Mouse (Mus musculus): ENCODE results near the gene Smpd3.

The Smpd3 gene

DNA sequence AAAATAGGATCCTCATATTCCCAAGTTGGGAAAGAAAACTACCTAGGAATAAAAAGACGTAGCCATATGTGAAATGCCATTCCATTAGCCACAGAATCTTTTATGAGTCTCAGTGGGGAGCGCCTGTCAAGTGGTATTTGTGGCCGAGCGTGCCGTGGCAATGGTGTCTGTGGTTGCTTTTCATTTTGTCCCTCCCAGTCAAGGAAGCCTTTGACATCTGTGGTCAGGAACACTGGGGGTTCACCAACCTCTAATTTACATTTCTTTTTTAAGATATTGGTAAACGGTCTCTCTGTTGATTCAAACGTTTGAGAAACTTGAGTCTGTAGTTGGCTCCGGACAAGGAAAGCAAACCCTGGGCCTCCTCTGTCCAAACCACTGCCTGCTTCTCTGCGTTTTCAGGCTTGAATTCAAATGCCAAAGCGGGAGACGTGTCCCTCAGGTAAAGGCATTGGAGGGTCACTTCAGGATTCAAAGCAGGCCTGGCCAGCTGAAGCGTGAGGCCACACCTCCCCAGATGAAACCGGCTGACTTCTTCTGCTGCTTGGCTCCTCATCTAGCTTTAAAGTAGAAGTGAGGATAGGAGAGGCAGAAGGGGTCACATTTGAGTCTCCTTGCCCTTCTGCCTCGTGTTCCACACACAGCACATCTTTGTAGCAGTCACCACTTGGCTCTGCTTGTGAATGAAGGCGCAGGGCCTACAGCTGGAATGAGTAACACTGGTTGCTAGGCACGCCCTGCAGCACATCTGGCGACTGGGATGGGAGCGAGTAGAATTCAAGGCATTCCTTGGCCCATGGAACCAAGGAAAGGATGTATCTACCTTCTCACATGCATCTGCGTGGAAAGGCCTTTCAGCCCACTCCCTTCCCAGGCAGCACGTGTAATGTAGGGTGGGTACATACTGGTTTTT lies 45.0 kb downstream of the Smpd3 start:
- DNase-seq (ENCODE audit: low spot score): no peak

DNA sequence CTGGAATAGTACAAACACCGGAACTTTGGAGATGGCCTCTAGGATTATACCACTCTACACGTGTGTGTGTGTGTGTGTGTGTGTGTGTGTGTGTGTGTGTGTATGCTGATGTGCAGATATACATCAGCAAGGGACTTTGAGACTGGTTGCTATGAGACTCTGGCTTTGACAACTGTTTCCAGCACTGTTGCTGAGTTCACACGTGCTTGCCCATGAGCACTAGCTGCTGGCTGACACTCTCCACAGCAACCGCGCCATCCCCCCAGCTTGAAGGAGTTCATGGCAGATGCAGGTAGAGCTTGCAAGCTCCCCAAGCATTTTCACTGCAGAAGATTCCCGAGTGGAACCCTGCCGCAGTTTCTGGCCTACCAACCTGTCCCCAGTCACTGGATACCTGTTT lies 48.3 kb downstream of the Smpd3 start:
- no peak for DNase-seq (ENCODE audit: low spot score)

DNA sequence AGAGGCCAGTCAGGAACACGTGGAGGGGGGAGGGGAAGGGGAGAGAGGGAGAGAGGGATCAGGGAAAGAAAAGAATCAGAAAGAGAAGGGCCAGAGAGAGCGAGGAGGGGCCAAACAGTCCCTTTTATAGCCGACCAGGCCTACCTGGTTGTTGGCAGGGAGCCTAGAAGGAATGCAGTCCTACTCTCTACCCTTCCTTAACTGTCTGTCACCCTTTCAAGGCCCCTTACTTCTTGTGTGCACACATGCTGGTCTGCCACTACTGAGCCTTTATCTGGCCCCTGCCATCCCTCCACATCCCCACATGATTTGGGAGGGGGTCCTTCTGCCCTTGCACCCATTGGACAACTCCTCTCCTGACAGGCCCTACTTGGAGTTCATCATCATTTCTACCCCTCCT lies 49.1 kb downstream of the Smpd3 start:
- DNase-seq (ENCODE audit: low spot score): no peak

DNA sequence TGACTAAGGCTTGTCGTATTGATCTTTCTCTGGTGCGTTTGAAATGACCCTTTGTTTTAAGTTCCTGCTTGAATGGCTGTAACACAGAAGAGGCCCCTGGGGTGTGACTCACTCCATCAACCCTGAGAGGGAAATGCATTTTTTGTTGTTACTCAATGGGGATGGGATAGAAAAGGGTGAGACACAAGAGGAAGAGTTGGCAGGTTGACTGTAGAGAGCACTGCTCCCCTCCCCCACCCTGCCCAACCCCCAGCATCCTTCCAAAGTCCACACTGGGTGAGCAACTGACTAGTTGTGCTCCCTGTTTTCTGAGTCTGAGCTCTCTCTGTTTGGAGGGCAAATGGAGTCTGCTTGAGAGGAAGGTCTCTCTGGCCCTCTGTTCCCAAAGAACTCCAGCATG lies 50.3 kb downstream of the Smpd3 start:
- DNase-seq (ENCODE audit: low spot score): no peak

DNA sequence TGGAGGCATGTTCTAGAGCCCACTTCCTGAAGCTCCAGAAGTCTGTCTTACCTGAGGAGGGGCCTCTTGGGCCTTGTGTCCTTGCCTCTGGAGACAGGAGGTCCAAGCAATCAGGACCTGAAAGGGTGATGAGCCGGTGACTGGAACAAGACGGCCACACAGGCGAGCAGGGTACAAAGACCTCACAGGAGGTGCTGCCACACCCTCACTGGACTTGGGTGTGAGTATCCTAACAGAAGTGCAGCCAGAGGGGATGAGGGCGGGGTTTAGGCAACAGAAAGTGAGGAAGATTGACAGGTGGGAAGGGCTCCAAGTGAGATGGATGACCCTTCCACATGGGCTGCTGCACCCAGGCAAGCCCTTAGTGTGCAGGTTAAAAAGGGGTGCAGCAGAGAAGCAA lies 56.9 kb downstream of the Smpd3 start:
- DNase-seq (ENCODE audit: low spot score): no peak

DNA sequence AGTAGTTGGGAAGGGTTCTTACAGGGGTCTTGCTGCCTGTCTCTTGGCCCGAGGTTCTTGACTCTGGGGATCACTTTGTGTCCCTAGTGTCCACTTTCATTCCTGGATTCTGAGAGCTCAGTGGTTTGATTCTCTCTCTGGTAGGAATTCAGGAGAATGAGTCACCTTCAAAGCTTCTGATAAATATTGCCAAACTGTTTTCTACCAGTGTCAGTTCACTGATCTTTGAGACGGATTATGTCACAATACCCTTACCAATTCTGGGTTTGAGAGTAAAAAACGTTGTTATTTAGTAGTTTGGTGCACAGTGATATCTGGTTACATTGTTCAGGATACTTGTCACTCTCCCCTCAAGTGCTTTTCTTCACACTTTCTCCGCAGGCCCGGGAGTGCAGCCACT lies 57.6 kb downstream of the Smpd3 start:
- no peak for DNase-seq (ENCODE audit: low spot score)

- no peak for DNase-seq (ENCODE audit: low spot score)
These were observed 59.3 kb downstream of the Smpd3 start for GRCm38 (mm10) chr8:106278367-106279042.

DNA sequence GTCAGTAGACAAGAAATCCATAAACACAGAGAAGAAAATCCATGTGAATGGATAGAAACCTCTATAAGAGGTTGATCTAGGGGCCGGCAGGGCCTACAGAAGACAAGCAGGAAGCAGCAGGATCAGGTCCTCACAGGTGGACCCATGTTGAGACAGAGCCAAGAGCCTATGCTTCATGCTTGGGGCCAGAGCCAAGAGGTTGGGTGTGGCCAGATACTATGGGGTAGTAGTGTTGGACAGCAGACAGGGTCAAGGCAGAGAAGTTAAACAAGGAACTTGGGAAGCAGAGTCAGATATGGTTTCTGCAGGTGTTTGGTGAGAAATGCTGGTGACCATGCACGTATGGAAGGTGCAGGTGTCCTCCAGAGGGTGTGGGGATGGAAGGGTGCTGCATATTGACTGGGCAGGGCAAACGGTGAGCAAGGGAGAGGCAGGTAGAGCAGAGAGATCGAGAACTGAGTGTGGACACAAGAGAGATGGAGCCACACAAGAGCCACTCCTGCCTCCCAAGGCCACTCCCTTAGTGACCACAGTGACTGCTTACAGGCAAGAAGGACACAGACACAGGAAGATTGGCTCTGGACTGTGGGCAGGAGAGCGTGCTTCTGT lies 61.0 kb downstream of the Smpd3 start:
- DNase-seq (ENCODE audit: low spot score): no peak

- no peak for DNase-seq (ENCODE audit: low spot score)
These were observed 64.3 kb downstream of the Smpd3 start for GRCm38 (mm10) chr8:106273468-106273867.

GRCm38 (mm10) chr8:106271378-106271777 lies 66.4 kb downstream of the Smpd3 start:
- no peak for DNase-seq (ENCODE audit: low spot score)

- DNase-seq (ENCODE audit: low spot score): peak; percentile 84
These were observed 67.0 kb downstream of the Smpd3 start for GRCm38 (mm10) chr8:106270804-106271203.

DNA sequence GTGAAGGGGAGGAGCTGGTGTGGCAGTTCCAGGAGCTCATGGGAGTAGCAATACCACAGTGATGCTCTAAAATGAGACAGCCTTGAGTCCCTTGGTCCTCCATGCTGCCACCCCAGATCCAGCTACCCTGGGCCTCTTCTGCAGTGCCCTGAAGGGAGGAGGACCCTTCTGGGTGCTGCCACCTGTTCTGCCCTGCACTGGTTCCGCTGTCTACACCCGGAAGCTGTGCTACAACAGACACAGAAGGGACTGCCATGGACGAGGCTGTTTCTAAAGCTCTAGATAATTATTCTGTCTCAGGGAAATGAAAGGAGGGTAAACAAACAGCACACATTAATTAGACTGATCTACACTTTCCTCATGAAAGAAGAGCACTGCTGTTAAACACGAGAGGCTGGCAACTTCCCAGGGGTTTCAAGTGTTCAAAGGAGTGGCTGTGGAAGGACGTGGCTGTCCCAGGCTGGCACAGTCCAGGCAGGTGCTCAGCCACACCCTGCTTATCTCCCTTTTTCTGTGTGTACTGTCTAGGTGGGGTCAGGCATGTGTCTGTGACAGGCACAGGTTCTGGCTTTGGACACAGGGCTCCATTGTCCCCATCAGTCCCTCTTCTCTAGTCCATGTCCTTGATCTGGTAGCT lies 69.0 kb downstream of the Smpd3 start:
- no peak for DNase-seq (ENCODE audit: low spot score)

DNA sequence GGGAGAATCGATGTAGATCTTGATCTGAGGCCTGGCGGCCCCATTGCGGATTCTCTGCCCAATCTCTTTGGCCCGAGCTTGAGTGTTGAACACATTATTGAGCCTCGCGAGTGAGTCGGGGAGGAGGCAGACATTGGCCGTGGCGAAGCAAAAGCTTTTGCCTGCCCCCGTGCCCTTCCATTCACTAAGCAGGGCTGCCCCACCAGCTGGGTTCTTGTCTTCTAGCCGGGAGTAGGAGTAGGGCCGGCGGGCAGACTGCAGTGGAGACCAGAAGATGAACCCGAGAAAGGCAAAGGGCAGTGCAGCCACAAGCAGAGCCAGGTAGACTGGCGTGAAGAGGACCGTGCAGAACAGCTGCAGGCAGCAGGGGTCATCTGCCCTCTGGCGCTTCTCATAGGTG lies 72.4 kb downstream of the Smpd3 start:
- no peak for DNase-seq (ENCODE audit: low spot score)

- DNase-seq (ENCODE audit: low spot score): no peak
These were observed 73.9 kb downstream of the Smpd3 start for GRCm38 (mm10) chr8:106263928-106264327.

DNA sequence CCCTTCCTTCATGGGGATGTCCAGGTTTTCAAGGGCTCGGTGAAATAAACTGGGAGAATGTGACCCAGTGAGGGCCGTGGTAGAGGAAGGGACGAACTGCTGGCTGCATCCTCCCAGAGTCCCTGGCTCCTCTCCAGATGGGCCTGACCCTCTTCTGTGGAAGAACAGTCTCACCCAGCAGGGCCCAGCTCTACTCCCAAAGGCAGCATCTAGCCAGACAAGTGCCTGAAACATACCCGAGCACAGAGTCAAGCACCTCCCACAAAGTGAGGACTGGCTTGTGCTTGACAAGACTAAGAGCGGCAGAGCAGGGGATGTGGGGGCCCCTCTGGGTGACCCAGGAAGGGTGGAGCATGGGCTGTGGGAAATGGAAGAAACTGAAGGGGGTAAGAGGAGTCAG lies 75.4 kb downstream of the Smpd3 start:
- no peak for DNase-seq (ENCODE audit: low spot score)

GRCm38 (mm10) chr8:106260894-106261293 lies 76.9 kb downstream of the Smpd3 start:
- no peak for DNase-seq (ENCODE audit: low spot score)

DNA sequence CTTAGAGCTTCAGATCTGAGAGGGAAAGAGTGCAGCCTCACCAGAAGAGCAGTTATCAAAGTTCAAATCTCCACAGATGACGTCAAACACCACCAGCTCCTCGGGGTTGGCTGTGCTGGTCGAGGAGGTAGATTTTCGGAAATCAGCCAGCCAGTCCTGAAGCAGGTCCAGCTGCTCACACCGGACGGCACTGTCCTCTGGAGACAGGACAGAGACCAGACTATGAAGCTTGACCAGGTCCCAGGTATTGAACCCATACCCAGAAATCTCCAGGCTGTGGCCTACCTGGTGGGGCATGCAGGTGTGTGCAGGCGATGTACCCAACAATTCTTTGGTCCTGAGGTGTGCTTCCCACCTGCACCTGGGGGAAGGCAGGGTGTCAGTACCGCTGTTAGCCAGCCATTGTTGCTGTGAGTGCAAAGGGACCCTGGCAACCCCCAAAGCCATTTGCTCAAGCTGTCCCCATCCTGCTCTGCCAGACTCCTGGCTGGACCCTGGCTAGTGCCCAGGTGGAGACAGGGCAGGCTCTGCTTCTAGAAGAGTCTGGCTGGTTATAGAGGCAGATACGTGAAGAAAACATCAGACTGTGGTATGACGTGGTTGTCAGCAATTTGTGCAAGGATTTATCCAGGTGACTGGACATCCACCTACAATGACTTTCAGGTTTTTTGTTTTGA lies 78.1 kb downstream of the Smpd3 start:
- no peak for DNase-seq (ENCODE audit: low spot score)

DNA sequence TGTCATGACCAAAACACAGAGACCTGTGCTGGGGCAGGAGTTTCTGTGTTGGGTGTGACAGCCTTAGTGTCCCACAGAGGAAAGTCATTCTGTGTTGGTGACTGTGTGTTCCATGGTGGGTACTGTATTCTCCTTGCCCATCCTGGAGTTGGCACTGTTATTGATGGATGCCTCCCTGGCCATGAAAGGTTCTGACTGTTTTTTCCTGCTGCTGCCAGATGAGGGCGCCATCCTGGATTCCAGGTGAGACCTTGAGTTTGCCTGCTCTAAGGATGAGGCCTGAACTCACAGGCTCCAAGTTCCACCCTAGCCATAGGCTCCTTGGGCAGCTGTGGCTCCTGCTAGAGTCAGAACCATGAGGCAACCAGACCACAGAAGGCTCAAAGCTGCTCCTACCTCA lies 79.6 kb downstream of the Smpd3 start:
- DNase-seq (ENCODE audit: low spot score): peak; percentile 14

GRCm38 (mm10) chr8:106250186-106250585 lies 87.6 kb downstream of the Smpd3 start:
- DNase-seq (ENCODE audit: low spot score): no peak

- DNase-seq (ENCODE audit: low spot score): no peak
These were observed 100.7 kb downstream of the Smpd3 start for GRCm38 (mm10) chr8:106237106-106237505.

GRCm38 (mm10) chr8:106234567-106235261 lies 103.1 kb downstream of the Smpd3 start:
- no peak for DNase-seq (ENCODE audit: low spot score)
